Mouse (Mus musculus): ENCODE measurements around the gene Trpc4ap.

DNA sequence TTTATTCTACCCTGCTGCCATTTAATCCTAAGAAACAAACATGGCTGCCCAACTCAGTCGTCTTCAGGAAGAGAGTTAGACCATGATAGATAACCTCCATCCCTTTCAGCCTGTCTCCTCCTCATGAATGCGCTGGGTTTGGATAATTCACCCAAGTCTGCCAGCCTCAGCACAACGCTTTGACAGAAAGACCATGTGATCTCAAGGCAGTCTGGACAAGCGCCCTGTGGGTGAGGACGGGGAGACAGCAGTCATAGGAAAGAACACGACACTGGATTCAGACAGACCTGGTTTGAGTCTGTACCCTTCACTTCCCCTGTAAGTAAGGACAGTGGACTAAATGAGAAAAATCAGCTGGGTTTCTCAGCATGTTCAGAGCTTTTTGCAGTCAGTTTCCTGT is 102.7 kb downstream of the Trpc4ap start:
- TF ChIP-seq CTCF (IDR thresholded peaks at IDR 0.05; ENCODE audit: low read depth, low read length) (no peak), POLR2A (IDR thresholded peaks at IDR 0.05; ENCODE audit: extremely low read depth, insufficient read depth, low read length) (no peak)
